Mouse (Mus musculus): ENCODE results near the gene B3gnt9.
A peak's percentile ranks its signal among the peaks of the same experiment; 100 is the strongest.
"Not testable (repeated sequence)": the region's sequence is repeated elsewhere in the genome, so short reads cannot be mapped to it uniquely, and the experiment has no call there.

The B3gnt9 gene

DNA sequence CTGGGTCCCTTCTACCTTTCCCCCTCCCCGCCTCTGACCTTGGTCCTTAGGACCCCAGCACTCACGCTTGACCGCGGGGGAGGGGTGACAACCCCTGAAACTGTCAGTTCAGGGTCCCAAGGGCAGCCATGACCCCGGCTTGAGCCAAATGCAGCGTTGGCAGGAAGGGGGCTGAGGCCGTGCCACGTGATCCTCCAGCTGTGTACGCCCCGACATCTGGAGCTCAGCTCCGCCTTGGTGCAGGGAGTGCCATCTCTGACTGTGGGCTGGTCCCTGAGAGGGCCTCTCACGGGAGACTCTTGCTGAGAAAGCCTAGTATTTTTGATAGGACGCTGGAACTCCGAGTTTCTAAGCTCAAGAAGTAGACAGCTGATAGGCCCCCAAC, at the start of gene B3gnt9:
TSS of gene B3gnt9 (minus strand) at position 188 of the 385 bp plus-strand sequence.
- DNase-seq: peak; percentile 74

- no peak for DNase-seq
These were observed 48.9 kb upstream of the B3gnt9 start for GRCm38 (mm10) chr8:105303874-105304273.

- no peak for DNase-seq
These were observed 48.4 kb upstream of the B3gnt9 start for GRCm38 (mm10) chr8:105303396-105303795.

DNA sequence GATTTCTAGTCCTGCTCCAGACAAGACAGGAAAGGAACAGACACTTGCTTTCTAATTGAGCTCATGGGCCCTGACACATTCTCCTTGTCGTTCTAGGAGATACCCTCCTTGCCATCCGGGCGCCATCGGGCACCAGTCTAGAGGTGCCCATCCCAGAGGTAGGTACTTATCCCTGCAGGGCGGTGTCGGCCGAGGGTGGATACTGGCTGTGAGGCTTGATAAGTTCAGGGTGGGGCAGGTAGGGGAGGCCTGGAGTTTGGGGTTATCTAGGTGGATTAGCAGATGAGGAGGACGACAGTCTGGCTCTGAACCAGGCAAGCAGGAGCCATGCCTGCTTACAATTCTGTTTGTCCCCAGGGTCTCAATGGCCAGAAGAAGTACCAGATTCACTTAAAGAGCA, 45.0 kb upstream of the B3gnt9 start:
- no peak for DNase-seq

GRCm38 (mm10) chr8:105298351-105299252, 43.6 kb upstream of the B3gnt9 start:
- DNase-seq: no peak

DNA sequence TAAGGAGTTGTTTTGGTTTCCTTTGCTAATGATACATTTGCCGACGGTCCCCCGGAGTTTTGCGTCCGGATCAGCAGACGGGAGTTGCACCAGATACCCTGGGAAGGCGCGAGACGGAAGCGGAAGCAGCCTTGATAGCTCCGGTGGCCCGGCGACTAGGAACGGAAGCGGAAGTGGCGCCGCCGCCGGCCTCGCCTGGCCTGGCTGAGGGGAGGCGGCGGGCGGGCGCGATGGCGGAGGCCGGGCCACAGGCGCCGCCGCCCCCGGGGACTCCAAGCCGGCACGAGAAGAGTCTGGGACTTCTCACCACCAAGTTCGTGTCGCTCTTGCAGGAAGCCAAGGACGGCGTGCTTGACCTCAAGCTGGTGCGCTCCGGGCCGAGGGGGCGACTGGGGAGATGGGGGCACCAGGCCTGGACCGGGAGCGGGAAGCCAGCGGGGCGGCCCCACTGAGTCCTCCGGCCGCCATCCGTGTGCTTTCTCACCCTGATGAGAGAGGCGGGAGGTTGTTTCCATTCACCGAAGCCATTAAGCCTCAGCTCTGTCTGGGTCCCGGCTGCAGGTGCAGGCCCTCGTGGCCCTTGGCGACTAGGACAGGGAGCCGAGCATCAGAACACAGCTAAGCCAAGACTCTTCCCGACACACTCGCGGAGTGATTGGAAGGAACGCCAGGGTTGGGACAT, 42.7 kb upstream of the B3gnt9 start, which contains the start of gene E2f4:
TSS of gene E2f4 (plus strand) at position 153 of the 682 bp plus-strand sequence.
- DNase-seq: peak; percentile 96

DNA sequence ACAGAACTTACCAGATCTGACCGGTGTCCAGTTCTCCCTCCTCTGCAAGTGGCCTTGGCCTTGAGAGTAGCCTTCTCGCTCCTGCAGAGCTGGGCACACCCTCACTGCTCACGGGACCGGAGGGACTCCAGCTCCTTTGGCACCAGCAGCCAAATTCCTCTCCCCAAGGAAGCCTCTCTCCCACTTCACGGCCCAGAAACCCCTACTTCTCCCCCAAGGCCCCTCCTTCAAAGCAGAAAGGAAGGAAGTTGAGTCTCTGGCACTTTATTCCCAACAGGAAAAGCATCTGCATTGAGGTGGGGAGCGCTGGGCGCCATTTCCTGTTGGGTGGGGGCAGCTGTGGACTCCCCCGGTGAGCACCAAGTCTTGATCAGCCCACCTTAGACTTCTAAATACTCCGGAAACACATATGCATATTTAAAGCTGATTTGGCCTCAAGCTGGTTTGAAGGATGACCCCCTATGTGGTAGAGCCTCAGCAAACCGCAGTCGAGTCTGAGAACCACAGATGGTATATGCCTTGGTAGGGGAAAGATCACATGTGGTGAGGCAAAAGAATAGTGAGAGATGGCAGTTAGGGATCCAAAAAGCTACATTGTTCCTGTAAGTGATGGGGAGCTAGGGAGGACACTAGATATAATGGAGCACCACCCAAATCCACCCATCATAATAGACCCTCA, 41.1 kb upstream of the B3gnt9 start, which contains the start of gene Exoc3l:
TSS of gene Exoc3l (minus strand) at position 207 of the 679 bp plus-strand sequence.
- DNase-seq: peak; percentile 58

- DNase-seq: no peak
These were observed 40.3 kb upstream of the B3gnt9 start for GRCm38 (mm10) chr8:105295256-105295655.

DNA sequence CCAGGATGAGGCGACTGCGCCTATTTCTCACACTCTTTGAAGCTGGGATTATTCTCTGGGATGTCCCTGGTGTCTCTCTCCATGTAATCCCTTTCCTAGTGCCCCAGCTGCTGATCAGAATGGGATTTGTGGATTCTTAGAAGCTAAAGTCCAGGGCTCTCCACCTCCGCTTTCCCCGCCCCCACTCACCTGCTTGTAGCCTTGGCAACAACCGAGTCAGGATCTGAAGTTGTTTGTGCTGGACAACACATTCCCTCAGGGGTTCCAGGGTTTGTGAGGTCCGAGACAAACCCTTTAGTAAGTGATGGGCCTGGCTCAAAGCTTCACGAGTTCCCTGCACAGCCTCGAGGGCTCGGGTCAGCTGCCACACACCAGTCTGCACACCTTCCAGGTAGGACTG, 39.8 kb upstream of the B3gnt9 start:
- DNase-seq: no peak

DNA sequence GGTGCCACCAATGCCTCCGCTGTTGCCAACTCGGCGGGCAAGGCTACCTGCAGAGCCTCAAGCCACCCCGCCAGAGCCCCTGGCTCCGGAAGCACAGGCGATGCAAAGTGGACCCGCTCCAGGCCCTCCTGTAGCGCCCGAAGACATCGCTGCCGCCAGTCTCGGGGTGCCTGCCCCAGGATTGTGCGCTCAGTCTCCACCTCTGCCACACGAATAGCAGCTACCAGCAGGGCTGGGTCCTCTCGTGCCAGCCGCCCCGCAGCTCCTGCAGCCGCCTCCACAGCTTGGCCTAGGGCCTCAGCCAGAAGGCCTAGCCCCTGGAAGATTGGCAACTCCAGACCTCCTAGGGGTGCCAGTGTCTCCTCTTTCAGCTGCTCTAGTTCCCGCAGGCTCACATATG, 38.5 kb upstream of the B3gnt9 start:
- DNase-seq: no peak

- no peak for DNase-seq
These were observed 37.5 kb upstream of the B3gnt9 start for GRCm38 (mm10) chr8:105292471-105292870.

DNA sequence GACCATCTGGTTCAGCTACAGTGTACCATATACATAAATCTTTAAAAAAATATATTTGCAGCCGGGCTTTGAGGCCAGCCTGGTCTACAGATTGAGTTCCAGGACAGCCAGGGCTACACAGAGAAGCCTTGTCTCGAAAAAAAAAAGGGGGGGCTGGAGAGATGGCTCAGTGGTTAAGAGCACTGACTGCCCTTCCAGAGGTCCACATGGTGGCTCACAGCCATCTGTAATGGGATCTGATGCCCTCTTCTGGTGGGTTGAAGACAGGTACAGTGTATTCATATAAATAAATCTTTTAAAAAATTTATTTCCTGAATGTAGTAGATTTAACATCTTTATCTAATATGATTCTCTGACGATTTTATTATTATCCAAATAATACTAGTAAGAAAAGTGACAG, 36.8 kb upstream of the B3gnt9 start:
- not testable (repeated sequence) for DNase-seq

DNA sequence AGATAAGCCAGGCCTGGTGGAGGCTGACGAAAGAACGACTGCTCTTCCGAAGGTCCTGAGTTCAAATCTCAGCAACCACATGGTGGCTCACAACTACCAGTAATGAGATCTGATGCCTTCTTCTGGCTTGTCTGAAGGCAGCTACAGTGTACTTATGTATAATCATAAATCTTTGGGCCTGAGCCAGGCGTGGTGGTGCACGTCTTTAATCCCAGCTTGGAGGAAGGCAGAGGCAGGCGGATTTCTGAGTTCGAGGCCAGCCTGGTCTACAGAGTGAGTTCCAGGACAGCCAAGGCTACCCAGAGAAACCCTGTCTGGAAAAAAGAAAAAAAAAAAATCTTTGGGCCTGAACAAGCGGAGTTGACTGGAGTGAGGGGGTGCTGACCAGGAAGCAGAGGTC, 36.4 kb upstream of the B3gnt9 start:
- not testable (repeated sequence) for DNase-seq

DNA sequence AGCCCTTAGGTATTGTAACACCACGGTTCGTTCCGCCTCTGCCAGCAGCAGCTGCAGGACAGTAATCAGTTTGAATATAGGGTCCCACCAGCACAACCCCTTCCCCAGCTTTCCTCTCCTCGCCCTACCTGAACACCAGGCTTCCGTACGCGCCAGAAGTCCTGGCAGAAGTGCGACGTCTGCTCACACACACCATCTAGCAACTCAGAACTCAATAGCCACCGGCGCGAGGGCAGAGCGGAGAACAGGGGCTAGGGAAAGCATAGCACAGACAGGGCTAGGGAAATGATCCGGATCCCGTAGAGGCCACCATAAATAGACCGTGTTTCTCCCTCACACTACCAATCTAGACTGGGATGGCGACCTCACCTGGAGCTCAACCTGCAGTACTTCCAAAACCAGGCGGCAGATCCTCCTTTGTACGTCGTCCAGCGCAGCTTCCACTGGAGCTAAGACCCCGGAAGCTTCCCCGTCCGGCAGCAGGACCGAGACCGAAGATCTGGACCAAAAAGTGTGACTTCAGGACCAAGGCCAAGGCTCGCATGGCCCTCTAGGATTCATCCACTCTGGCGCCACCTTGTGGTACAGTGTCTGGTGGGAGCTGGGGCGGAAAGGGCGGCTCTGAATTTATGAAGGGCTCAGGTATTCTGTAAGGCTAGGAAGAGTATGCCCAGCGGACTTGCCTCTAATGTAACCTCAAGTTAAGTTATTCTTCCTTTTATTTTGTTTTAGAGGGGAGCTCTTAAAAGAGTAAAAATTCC, 35.8 kb upstream of the B3gnt9 start:
- DNase-seq: peak; percentile 98

GRCm38 (mm10) chr8:105289805-105290460, 35.0 kb upstream of the B3gnt9 start, which contains the start of gene 4931428F04Rik:
Gene 4931428F04Rik, minus strand, starts transcription at chr8:105289864.
- peak; percentile 64 for DNase-seq

DNA sequence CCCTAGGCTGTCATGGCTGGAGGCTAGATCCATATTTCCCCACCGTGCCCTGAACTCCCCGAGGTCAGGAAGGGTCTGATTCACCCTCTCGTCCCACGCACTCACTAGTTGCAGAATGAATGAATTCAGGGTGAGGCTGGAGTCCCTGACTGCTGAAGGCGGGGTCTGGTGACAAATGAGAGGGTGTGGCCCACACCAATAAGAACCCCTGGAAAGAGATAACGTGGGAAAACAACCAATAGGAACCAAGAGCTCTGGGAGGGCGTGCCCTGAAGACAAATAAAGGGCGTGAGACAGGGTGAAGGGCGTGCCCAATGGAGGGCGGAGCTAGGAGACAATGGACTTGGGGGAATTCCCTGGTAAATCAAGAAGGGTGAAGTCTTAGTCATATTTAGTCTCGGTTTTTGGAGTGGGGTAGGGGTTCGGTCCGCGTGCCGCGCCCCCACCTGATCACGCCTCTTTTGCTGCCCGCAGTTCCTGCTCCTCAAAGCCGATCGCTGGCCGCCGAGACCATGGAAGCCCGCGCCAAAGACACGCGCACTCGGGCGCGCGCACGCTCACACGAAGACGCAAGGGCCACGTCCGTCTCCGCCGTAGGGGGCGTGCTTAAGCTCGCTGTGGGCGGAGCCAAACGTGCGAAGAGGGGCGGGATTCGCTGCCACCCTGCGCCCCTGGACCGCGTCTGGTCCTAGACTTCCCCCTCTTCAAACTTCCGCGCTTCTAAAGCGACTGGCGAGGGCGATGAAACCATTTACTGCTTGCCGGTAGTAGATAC, 34.2 kb upstream of the B3gnt9 start:
- DNase-seq: peak; percentile 96

DNA sequence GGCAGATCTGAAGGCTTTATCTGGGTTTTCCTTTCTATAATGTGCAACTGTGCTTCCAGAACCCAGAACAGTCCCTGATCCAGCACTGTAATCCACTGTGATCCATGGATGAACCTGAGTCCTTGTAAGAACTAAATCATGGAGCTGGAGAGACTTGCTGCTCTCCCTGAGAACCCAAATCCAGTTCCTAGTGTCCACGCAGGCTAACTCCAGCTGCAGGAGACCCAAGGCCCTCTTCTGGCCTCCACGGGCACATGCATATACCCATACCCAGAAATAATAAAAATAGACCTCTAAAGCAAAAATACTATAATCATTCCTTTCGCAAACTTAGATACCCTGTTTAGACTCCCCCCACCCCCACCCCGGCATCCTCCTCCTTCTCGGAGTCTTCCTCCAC, 33.3 kb upstream of the B3gnt9 start:
- no peak for DNase-seq

GRCm38 (mm10) chr8:105286907-105287306, 32.0 kb upstream of the B3gnt9 start:
- DNase-seq: no peak

DNA sequence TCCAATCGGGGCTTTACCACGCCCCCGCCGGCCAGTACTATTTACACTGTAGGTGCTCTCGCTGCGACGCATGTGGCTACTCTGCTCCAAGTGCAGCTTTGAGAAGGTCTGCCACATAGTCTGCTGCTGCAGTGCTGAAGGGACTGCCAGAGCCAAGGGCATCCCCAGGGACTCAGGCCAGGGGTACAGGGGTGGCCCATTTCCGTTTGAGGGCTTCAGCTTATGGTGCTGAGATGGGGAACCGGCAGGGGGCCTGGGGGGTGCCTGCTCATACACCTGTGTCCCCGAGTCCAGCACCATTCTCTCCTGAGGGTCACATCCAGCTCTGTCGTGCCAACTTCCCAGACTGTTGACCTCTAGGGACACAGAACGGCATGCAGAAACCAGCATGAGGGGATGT, 30.6 kb upstream of the B3gnt9 start:
- DNase-seq: no peak

DNA sequence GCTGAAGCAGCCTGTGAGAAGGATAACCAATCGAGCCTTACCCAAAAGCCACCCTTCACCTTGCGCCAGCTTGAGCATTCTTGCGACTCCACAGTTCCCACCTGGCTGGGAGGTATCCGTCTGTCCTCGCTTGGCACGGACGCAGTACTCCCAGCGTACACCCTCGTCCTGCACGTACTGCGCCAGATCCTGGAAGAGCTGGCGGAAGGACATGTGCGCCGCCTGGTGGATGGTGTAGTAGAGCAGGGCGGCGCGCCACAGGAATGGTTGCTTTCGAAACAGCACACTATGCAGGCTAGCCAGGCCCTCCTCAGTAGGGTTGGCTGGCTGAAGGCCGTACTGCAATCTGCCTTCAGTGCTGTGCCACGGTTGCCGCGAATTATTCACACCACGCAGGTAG, 28.1 kb upstream of the B3gnt9 start:
- DNase-seq: peak; percentile 71

- DNase-seq: no peak
These were observed 27.3 kb upstream of the B3gnt9 start for GRCm38 (mm10) chr8:105282239-105282638.
